Mouse (Mus musculus) neural tube, embryonic 14.5 days (tissue): Measurements from ENCODE around the gene Sap30l. TPM values are rescaled to one million over a fixed set of nuclear protein-coding genes. Genes with fewer than 3 reads are reported as not detected.

Source experiments
- ATAC-seq: fragments of 200-750 bp; cut with Nextera tagmentation; 2 replicates; pipeline ENCODE4 v1.8.0; 2017; ENCODE audit warnings: low read depth, mild to moderate bottlenecking, moderate TSS enrichment, moderate library complexity
- H3K27ac ChIP-seq: fragments of 300-500 bp; sonication (generic); 2 replicates; pipeline ENCODE4 v1.5.1; 2014; ENCODE audit warnings: low read depth, mild to moderate bottlenecking, control low read depth, low read length, moderate library complexity, mixed read lengths
- H3K27me3 ChIP-seq: fragments of 300-500 bp; sonication (generic); 2 replicates; pipeline ENCODE4 v1.6.1; 2014; ENCODE audit warnings: low read length; ENCODE audit not compliant: control insufficient read depth, insufficient read depth
- H3K36me3 ChIP-seq: fragments of 300-500 bp; sonication (generic); 2 replicates; pipeline ENCODE4 v1.6.1; 2014; ENCODE audit warnings: low read length, mixed read lengths; ENCODE audit not compliant: control insufficient read depth, insufficient read depth
- H3K4me1 ChIP-seq: fragments of 300-500 bp; sonication (generic); 2 replicates; pipeline ENCODE4 v1.6.1; 2014; ENCODE audit warnings: low read length; ENCODE audit not compliant: control insufficient read depth, insufficient read depth
- H3K4me2 ChIP-seq: fragments of 300-500 bp; sonication (generic); 2 replicates; pipeline ENCODE4 v1.6.1; 2014; ENCODE audit warnings: mild to moderate bottlenecking, low read depth, low read length, control low read depth
- H3K4me3 ChIP-seq: fragments of 300-500 bp; sonication (generic); 2 replicates; pipeline ENCODE4 v1.5.1; 2014; ENCODE audit warnings: low read depth, low read length, control low read depth, mixed read lengths
- H3K9ac ChIP-seq: fragments of 300-500 bp; sonication (generic); replicated peaks from 2 replicates; pipeline ENCODE4 v1.6.1; 2014; ENCODE audit warnings: low read depth, mild to moderate bottlenecking, control low read depth, low read length, mixed read lengths
- H3K9me3 ChIP-seq: fragments of 300-500 bp; sonication (generic); 2 replicates; pipeline ENCODE4 v1.6.1; 2016; ENCODE audit warnings: low read length; ENCODE audit not compliant: control insufficient read depth
- WGBS: fragments of 180-500 bp; shearing (Covaris S2); extraction: QIAGEN DNeasy Blood & Tissue Kit; methylation state at CpG from one replicate; pipeline ENCODE4 v1.1.7; 2014; 5-methylcytosine and 5-hydroxymethylcytosine counted together
- polyA plus RNA-seq: library from polyadenylated mRNA; unstranded; fragments of >200 nt; fragmentation: Nextera tagmentation; extraction: Ambion mirVana; gene quantifications from 2 replicates; pipeline ENCODE4 v1.2.1, GENCODE M21; 2014

Gene Sap30l
- polyA plus RNA-seq, 1 experiment from 2014 or later: 11.7 TPM

DNA sequence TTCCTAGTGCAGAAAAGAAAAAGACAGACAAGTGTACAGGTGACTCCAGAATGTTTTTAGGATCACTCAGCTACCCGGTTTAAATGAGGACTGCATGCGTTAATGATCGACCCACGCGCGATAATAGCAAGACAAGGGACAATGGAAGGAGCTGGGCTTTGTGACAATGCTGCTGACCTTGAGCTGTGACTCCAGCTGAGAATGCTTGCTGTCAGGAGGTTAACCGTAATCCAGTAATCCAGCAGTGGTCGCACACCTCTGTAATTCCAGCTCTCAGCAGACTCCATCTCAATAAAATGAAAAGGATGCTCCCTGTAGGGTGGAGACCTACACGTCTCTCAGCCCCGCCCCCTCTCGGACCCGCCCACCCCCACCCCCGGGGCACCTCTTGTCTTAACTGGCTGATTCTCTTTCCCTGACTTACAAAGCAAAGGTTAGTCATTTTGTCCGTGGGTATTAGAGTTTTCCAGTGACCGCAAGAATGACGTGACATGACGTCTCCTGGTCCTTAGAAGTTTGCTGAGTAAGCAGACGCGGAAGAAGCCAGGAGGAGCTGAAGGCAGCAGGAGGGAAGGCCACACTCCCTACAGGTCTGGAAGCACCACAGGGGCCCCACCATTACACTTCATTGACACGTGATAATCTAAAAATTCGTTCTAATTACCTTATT, 10.4 kb upstream of the Sap30l start:
- H3K4me3 ChIP-seq: no peak overlapping the region
- H3K9ac ChIP-seq: no peak overlapping the region
- ATAC-seq: no peak
- H3K4me2 ChIP-seq: no peak overlapping the region
- no peak overlapping the region for H3K27ac ChIP-seq
- no peaks in the 10 kb centered on the region for H3K27me3 ChIP-seq
- H3K4me1 ChIP-seq: no peaks in the 10 kb centered on the region
- H3K36me3 ChIP-seq: no peaks in the 10 kb centered on the region
- WGBS: 20% methylated on average over 21 of the region's 21 CpGs
- H3K9me3 ChIP-seq: no peaks in the 10 kb centered on the region

GRCm38 (mm10) chr11:57795086-57795485, 6.4 kb upstream of the Sap30l start:
- 48% methylated on average over 6 of the region's 6 CpGs for WGBS

DNA sequence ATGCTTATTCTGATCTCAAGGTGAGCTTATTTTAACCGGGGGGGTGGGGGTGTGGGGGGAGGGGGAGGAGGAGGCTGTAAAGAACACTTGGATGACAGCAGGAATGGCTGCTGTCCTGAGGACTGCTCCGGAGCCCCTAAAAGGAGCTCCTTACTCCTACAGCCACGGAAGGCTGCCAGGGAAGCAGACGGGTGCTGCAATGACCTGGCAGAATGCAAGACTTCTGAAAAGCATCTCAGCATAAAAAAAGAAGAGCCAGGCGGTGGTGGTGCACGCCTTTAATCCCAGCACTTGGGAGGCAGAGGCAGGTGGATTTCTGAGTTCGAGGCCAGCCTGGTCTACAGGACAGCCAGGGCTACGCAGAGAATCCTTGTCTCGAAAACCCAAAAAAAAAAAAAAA, 3.6 kb upstream of the Sap30l start:
- 76% methylated on average over 9 of the region's 9 CpGs for WGBS
- no peak overlapping the region for H3K27ac ChIP-seq
- no peak overlapping the region for H3K4me2 ChIP-seq
- no peaks in the 10 kb centered on the region for H3K36me3 ChIP-seq
- peaks cover 14% of the 10 kb centered on the region for H3K4me1 ChIP-seq
- no peak overlapping the region for H3K4me3 ChIP-seq
- no peak overlapping the region for H3K9ac ChIP-seq
- no peaks in the 10 kb centered on the region for H3K9me3 ChIP-seq
- ATAC-seq: no peak
- H3K27me3 ChIP-seq: no peaks in the 10 kb centered on the region

More at GRCm38 (mm10) chr11:57795086-57795485, 6.4 kb upstream of the Sap30l start:
- H3K27me3 ChIP-seq: no peaks in the 10 kb centered on the region
- no peak overlapping the region for H3K4me3 ChIP-seq
- ATAC-seq: no peak
- H3K4me2 ChIP-seq: no peak overlapping the region
- no peak overlapping the region for H3K27ac ChIP-seq
- peaks cover under 1% of the 10 kb centered on the region; the same call in 1 of the 2 replicates for H3K4me1 ChIP-seq
- no peak overlapping the region for H3K9ac ChIP-seq
- no peaks in the 10 kb centered on the region for H3K9me3 ChIP-seq
- no peaks in the 10 kb centered on the region for H3K36me3 ChIP-seq

DNA sequence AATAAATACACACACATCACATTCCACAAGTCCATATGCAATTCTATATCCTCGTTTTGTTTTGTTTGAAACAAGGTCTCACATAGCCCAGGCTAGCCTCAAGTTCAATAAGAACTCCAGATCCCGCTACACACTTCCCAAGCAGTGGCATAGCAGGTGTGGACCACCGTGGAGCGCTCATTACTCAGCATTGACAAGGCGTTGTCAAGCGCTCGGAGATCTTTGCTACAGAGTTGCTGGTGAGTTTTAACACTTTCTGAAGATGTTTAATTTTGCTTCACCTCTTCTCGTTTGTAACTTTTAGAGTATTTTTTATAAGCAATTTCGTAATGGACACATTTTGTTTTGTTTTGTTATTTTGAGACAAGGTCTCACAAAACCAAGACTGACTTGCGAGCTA, 2.0 kb upstream of the Sap30l start:
- Histone ChIP-seq H3K9me3 (no peaks in the 10 kb centered on the region), H3K36me3 (no peaks in the 10 kb centered on the region), H3K9ac (no peak overlapping the region), H3K27me3 (no peaks in the 10 kb centered on the region), H3K4me2 (no peak overlapping the region), H3K4me1 (peaks cover 24% of the 10 kb centered on the region), H3K27ac (no peak overlapping the region), H3K4me3 (no peak overlapping the region)
- 86% methylated on average over 10 of the region's 10 CpGs for WGBS
- ATAC-seq: no peak

- peak overlapping the region; percentile 35; the same call in 1 of the 2 replicates for H3K27ac ChIP-seq
- WGBS: 14% methylated on average over 22 of the region's 22 CpGs
These were observed 1.0 kb upstream of the Sap30l start for GRCm38 (mm10) chr11:57800266-57800951.

GRCm38 (mm10) chr11:57801766-57802510, 501 bp downstream of the Sap30l start:
- H3K27me3 ChIP-seq: no peaks in the 10 kb centered on the region
- H3K27ac ChIP-seq: peak overlapping the region; percentile 55
- no peaks in the 10 kb centered on the region for H3K36me3 ChIP-seq
- no peaks in the 10 kb centered on the region for H3K9me3 ChIP-seq
- H3K9ac ChIP-seq: peak overlapping the region; percentile 90
- peak overlapping the region; percentile 93 for H3K4me2 ChIP-seq
- H3K4me1 ChIP-seq: peaks cover 27% of the 10 kb centered on the region
- WGBS: 0% methylated on average over 65 of the region's 85 CpGs
- peak; percentile 66 for ATAC-seq
- peak overlapping the region; percentile 98 for H3K4me3 ChIP-seq

More at GRCm38 (mm10) chr11:57800266-57800951, 1.0 kb upstream of the Sap30l start:
- Histone ChIP-seq H3K9me3 (no peaks in the 10 kb centered on the region), H3K4me1 (peaks cover 25% of the 10 kb centered on the region), H3K4me2 (peak overlapping the region; percentile 93), H3K36me3 (no peaks in the 10 kb centered on the region), H3K27me3 (no peaks in the 10 kb centered on the region), H3K4me3 (peak overlapping the region; percentile 98), H3K9ac (peak overlapping the region; percentile 90)
- ATAC-seq: no peak

DNA sequence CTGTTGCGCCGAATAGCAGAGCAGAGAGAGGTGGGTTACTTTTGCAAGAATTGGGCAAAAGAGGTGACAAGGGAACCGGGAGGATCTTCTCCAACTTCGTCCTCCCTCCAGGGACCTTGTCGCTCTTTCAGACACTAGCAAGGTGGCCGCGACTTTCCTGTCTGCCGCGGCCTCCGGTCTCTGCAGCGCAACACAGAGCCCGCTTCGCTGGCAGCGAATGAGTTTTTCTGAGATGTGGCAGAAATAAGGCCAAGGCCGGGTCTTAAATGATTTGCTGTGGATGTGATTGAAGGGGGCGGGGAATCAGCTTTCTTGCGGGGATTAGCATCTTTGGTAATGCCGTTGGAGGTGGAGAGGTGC, 1.1 kb downstream of the Sap30l start:
- H3K27ac ChIP-seq: no peak overlapping the region
- under 1% methylated on average over 18 of the region's 18 CpGs for WGBS
- H3K9me3 ChIP-seq: no peaks in the 10 kb centered on the region
- no peaks in the 10 kb centered on the region for H3K36me3 ChIP-seq
- ATAC-seq: no peak
- no peaks in the 10 kb centered on the region for H3K27me3 ChIP-seq
- peak overlapping the region; percentile 93 for H3K4me2 ChIP-seq
- peaks cover 27% of the 10 kb centered on the region for H3K4me1 ChIP-seq
- peak overlapping the region; percentile 90 for H3K9ac ChIP-seq
- H3K4me3 ChIP-seq: peak overlapping the region; percentile 98

GRCm38 (mm10) chr11:57805047-57805446, 3.6 kb downstream of the Sap30l start:
- H3K4me3 ChIP-seq: no peak overlapping the region
- 78% methylated on average over 3 of the region's 3 CpGs for WGBS
- ATAC-seq: no peak
- H3K4me1 ChIP-seq: peaks cover 27% of the 10 kb centered on the region
- H3K36me3 ChIP-seq: peaks cover 6% of the 10 kb centered on the region; the same call in 1 of the 2 replicates
- no peaks in the 10 kb centered on the region for H3K27me3 ChIP-seq
- H3K9ac ChIP-seq: no peak overlapping the region
- H3K9me3 ChIP-seq: no peaks in the 10 kb centered on the region
- no peak overlapping the region for H3K4me2 ChIP-seq
- H3K27ac ChIP-seq: no peak overlapping the region
